Mouse (Mus musculus) myocyte (in vitro differentiated cells): Measurements from ENCODE around the gene Gcn1l1.

Experiments used
- CEBPB ChIP-seq: IDR thresholded peaks from 2 replicates; pipeline ENCODE4 v1.6.1; 2011; ENCODE audit warnings: mild to moderate bottlenecking, moderate library complexity; ENCODE audit not compliant: poor library complexity, insufficient read depth, severe bottlenecking
- E2F4 ChIP-seq: IDR thresholded peaks from one replicate; pipeline ENCODE4 v1.6.1; 2011; ENCODE audit warnings: mild to moderate bottlenecking, control low read depth, moderate library complexity; ENCODE audit not compliant: insufficient read depth
- MAX ChIP-seq: IDR thresholded peaks from one replicate; pipeline ENCODE4 v1.6.1; 2011; ENCODE audit warnings: low read depth, mild to moderate bottlenecking, control low read depth
- MYOD1 ChIP-seq, 3 experiments: IDR thresholded peaks; one replicate each; pipeline ENCODE4 v1.6.1; 2011; ENCODE audit warnings: control low read depth in 2 of 3, low read depth in 2 of 3, mild to moderate bottlenecking in 2 of 3, moderate library complexity in 1 of 3; ENCODE audit not compliant: insufficient read length in 2 of 3, control insufficient read depth in 1 of 3
- MYOG ChIP-seq, 3 experiments: IDR thresholded peaks; one replicate each; pipeline ENCODE4 v1.6.1; 2011; ENCODE audit warnings: control low read depth in 2 of 3, low read depth in 2 of 3, mild to moderate bottlenecking in 2 of 3; ENCODE audit not compliant: insufficient read length in 2 of 3, control insufficient read depth in 1 of 3, insufficient read depth in 1 of 3
- POLR2A ChIP-seq: IDR thresholded peaks from one replicate; pipeline ENCODE4 v1.6.1; 2011; ENCODE audit warnings: low read depth, mild to moderate bottlenecking, control low read depth, moderate library complexity; ENCODE audit not compliant: insufficient read length
- POLR2AphosphoS2 ChIP-seq: IDR thresholded peaks from one replicate; pipeline ENCODE4 v1.6.1; 2011; ENCODE audit warnings: low read depth, control low read depth; ENCODE audit not compliant: insufficient read length
- REST ChIP-seq: IDR thresholded peaks from one replicate; pipeline ENCODE4 v1.6.1; 2011; ENCODE audit warnings: mild to moderate bottlenecking, control low read depth, moderate library complexity; ENCODE audit not compliant: insufficient read depth, insufficient read length
- SRF ChIP-seq: IDR thresholded peaks from one replicate; pipeline ENCODE4 v1.6.1; 2011; ENCODE audit warnings: low read depth; ENCODE audit not compliant: control insufficient read depth, insufficient read length
- TCF12 ChIP-seq: IDR thresholded peaks from one replicate; pipeline ENCODE4 v1.6.1; 2011; ENCODE audit warnings: mild to moderate bottlenecking, control low read depth; ENCODE audit not compliant: poor library complexity, insufficient read depth, severe bottlenecking
- USF1 ChIP-seq: IDR thresholded peaks from one replicate; pipeline ENCODE4 v1.6.1; 2011; ENCODE audit warnings: low read depth, mild to moderate bottlenecking, control low read depth, moderate library complexity

- TF ChIP-seq POLR2A = no peak
- no peak for TF ChIP-seq MAX
- no peak for TF ChIP-seq TCF12
- TF ChIP-seq E2F4 = no peak
- TF ChIP-seq POLR2AphosphoS2 = no peak
- no peak for TF ChIP-seq MYOD1 (IDR thresholded peaks at IDR 0.05; ENCODE audit: control insufficient read depth in 1 of 3, insufficient read length in 2 of 3, low read depth in 2 of 3)
- no peak for TF ChIP-seq MYOG (IDR thresholded peaks at IDR 0.05; ENCODE audit: control insufficient read depth in 1 of 3, insufficient read depth in 1 of 3, insufficient read length in 2 of 3, low read depth in 2 of 3)
- TF ChIP-seq REST = no peak
- no peak for TF ChIP-seq SRF
- TF ChIP-seq CEBPB = no peak
- TF ChIP-seq USF1 = no peak
Observed at GRCm38 (mm10) chr5:115534290-115534731, 30.7 kb upstream of the Gcn1l1 start.
